1 mouse cellular context compared by ENCODE assay signal in the genomic region with DNA sequence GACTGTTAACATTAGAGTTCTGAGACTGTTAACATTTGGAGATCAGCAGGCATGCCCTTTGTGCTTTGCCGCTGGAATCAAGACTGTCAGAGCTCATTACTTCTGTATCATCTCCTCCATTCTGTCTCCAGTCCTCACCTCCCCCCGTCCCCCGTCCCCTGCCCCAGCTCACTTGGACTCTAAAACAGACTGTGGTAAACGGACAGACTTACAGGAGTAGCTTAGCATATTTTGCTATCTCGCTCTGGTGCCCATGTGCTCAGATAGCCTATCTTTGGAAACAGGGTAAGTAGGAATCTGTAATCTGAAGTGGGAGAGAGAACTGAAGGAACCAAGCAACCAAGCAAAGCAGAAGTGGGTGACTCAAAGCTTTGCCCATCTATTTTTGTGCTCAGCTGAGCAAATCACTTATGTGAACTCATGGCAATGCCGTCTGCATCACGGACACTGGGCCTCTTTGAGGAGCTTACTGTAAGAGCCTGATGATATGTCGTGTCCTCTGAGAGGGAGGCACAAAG.
TF ChIP-seq lines count a peak whose summit lies in the region.

No protein-coding gene starts in this region.

TF ChIP-seq in CH12.LX, 34 proteins besides CTCF, POLR2A, EP300 and RAD21 (continued from another document):
- no peak for TF ChIP-seq KAT2A (IDR thresholded peaks at IDR 0.05; ENCODE audit: insufficient replicate concordance, low read length)
- no peak for TF ChIP-seq SIN3A (IDR thresholded peaks at IDR 0.05; ENCODE audit: low read length)
- no peak for TF ChIP-seq USF1 (IDR thresholded peaks at IDR 0.05; ENCODE audit: low read depth, low read length)
- TF ChIP-seq POLR2AphosphoS2 (IDR thresholded peaks at IDR 0.05; ENCODE audit: low read depth, low read length), result no peak
- TF ChIP-seq NELFE (IDR thresholded peaks at IDR 0.05; ENCODE audit: low read depth, low read length), result no peak
